Mouse (Mus musculus): ENCODE results near the gene Tigd4. TPM values are rescaled to one million over a fixed set of nuclear protein-coding genes. Genes with fewer than 3 reads are reported as not detected.

Tigd4 gene
- total RNA-seq, 2 experiments from 2014 or later: not detected

DNA sequence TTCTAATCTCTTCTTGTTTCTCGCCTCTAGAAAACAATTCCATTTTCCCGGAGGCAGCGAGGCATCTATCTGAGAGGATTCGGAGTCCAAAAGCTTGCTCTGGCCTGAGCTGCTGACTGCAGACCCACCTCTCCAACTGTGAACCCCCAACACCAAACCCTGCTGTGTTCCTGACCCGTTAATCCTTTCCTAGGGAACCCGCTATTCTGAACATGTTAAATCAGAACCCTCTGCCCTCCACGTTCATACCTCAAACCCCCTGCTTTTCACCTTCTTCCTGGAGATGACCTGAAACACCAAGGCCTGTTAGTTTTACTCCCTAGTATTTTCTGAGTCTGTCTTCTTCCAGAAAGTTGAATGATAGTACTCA is 22.5 kb downstream of the Tigd4 start:
- no peak overlapping the region for H3K4me3 ChIP-seq
- DNase-seq (ENCODE audit: extremely low spot score in 1 of 2, low spot score in 2 of 2): no peak
- no peak for TF ChIP-seq CTCF (IDR thresholded peaks at IDR 0.05)
- H3K27ac ChIP-seq: no peak overlapping the region
- intact Hi-C loops (cut with DNase I): loop anchor here (1.0 to 5.0 kb wide), 3 partner anchors 76 to 291 kb away; no protein-coding TSS in a partner anchor

DNA sequence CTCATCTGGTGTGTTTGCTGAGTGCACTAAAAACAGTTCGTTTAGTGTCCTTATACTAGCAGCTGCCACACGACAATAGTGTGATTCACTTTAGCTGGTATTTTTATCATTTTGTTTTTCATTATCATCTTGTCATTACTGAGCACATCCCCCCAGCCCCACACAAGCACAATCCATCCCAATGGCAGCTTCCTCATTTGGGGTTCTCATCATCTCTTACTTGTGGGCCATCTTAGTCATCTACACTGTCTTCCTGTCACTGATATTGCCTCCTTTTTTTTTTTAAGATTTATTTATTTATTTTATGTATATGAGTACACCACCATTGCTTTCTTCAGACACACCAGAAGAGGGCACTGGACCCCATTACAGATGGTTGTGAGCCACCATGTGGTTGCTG is 25.3 kb downstream of the Tigd4 start:
- TF ChIP-seq CTCF (IDR thresholded peaks at IDR 0.05): no peak
- Histone ChIP-seq H3K4me3 (no peak overlapping the region), H3K27ac (no peak overlapping the region)
- intact Hi-C loops (cut with DNase I): loop anchor here (5.0 kb wide), 2 partner anchors 74 to 289 kb away; no protein-coding TSS in a partner anchor
- DNase-seq (ENCODE audit: extremely low spot score in 1 of 2, low spot score in 2 of 2): no peak

DNA sequence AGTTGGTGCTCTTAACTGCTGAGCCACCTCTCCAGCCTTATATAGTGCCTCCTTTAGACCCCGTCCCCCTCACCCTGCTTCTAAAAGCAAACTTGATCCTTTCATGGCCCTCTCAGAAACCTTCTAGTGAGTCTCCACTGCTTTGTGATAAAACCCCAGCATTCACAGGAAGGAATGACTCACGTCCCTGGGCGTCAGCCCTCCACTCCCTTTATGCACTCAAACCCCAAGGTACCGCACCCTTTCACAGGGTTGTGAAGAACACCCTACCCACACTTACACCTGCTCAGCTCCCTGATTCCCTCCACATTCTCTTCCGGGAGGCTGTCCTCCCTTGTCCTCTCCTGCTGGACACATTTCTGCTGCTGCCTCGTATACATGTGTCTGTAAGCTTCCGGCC is 25.7 kb downstream of the Tigd4 start:
- H3K4me3 ChIP-seq: no peak overlapping the region
- no peak overlapping the region for H3K27ac ChIP-seq
- no peak for TF ChIP-seq CTCF (IDR thresholded peaks at IDR 0.05)
- intact Hi-C loops (cut with DNase I): loop anchor here (5.0 kb wide), 2 partner anchors 73 to 288 kb away; no protein-coding TSS in a partner anchor
- no peak for DNase-seq (ENCODE audit: extremely low spot score in 1 of 2, low spot score in 2 of 2)

DNA sequence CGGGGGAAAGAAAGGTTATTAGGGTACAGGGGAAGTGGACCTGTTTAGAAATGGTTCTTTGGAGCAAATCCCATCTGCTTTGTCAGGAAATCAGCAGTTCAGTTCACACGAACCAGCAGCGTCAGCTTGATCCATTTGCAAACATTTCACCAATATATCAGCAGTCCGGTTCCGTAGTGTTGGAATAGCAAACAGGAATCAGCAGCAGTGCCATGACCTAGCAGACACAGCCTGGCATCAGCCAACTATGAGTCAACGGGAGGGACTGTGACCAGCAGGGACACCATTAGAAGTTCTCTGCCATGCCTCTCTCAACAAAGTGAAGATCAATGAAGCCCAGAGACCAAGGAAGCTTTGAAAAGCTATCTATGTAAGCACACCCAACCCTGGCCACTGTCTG is 26.4 kb downstream of the Tigd4 start:
- intact Hi-C loops (cut with DNase I): loop anchor here (5.0 kb wide), 2 partner anchors 73 to 288 kb away; no protein-coding TSS in a partner anchor
- Histone ChIP-seq H3K4me3 (no peak overlapping the region), H3K27ac (no peak overlapping the region)
- no peak for TF ChIP-seq CTCF (IDR thresholded peaks at IDR 0.05)
- DNase-seq (ENCODE audit: extremely low spot score in 1 of 2, low spot score in 2 of 2): no peak

DNA sequence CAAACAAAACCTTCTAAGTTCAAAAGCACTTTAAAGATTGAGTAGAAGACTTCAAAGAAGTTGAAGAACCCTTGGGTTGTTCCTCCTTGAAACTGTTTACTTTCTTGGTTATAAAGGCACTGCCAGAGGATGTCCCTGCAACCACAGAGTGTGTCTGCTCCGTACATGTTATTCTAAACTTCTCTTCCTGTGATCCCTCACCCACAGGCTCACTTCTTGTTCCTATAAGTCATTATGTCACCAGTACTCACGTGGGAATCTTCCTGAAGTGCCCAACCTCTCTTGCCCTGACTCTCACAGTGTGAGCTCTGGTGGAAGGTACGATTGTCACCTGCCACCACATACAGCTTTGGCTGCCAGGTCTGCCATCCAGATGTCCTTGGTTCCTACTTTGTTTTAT is 28.7 kb downstream of the Tigd4 start:
- intact Hi-C loops (cut with DNase I): no loop called here
- no peak for DNase-seq (ENCODE audit: extremely low spot score in 1 of 2, low spot score in 2 of 2)
- H3K27ac ChIP-seq: no peak overlapping the region
- no peak for TF ChIP-seq CTCF (IDR thresholded peaks at IDR 0.05)
- no peak overlapping the region for H3K4me3 ChIP-seq

DNA sequence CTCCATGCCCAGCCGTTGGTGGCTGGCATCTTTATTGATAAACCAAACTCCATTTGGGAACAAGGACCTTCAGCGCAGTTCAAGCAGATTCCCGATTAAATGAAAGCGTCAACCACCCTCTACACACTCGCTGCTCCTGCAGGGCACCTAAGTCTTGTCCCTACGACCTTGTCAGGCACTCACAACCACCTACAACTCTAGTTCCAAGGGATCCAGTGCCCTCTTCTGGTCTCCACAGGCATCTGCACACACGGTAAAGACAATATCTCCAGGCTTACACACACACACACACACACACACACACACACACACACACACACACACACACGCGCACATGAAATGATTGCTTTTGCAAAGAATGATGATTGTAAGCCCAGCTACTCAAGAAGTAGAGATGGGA is 38.2 kb downstream of the Tigd4 start:
- no peak for DNase-seq (ENCODE audit: extremely low spot score in 1 of 2, low spot score in 2 of 2)
- TF ChIP-seq CTCF (IDR thresholded peaks at IDR 0.05): no peak
- Histone ChIP-seq H3K4me3 (no peak overlapping the region), H3K27ac (no peak overlapping the region)
- intact Hi-C loops (cut with DNase I): no loop called here

DNA sequence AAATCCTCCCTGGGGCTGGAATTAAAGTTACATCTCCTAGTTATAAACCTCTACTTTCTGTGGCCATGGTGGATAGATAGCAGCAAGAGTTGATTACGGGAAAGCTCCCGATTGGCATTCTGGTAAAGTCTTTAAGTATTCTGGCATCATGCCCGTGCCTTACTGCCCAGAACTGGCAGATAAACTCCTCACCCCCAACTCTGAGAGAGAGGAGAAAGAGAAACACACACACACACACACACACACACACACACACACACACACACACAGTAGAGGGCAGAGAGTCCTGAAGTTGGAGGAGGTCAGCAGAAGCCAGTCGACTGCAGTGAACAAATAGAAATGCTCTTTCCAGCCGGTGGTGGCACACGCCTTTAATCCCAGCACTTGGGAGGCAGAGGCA is 43.7 kb downstream of the Tigd4 start:
- intact Hi-C loops (cut with DNase I): no loop called here
- no peak for DNase-seq (ENCODE audit: extremely low spot score in 1 of 2, low spot score in 2 of 2)
- no peak for TF ChIP-seq CTCF (IDR thresholded peaks at IDR 0.05)
- Histone ChIP-seq H3K27ac (no peak overlapping the region), H3K4me3 (no peak overlapping the region)

DNA sequence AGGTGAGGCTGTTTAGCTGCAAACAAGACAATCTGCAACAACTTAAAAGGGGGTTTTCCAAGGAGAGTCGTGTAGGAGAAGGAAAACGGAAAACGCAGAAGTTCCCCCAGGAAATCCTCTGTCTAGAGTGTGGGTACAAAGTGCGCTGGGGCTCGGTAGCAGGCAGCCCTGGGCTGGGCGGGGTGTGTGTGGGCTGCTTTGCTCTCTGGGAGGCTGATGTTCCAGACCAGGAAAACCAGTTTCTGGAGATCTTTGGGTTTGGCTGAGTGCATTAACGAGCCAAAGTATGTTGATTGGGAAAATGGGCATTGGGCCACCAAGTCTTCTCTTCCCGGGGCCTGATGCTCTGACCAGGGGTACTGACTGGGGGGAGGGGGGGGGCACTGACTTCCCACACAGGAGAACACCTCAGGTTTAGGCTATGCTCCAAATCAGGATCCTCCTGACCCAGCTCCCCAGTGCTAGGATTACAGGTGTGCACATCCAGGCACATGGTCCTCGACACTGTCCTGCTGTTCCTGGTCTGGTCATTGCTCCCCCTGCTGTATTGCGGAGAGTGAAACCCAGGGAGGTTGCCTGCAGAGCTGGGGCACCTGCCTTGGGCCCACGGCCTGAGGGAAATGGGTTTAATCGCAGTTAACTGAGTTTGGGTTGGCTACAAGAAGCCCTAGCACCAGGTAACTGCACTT is 44.7 kb downstream of the Tigd4 start:
- Histone ChIP-seq H3K27ac (no peak overlapping the region), H3K4me3 (no peak overlapping the region)
- no peak for DNase-seq (ENCODE audit: extremely low spot score in 1 of 2, low spot score in 2 of 2)
- TF ChIP-seq CTCF (IDR thresholded peaks at IDR 0.05): no peak
- intact Hi-C loops (cut with DNase I): no loop called here

DNA sequence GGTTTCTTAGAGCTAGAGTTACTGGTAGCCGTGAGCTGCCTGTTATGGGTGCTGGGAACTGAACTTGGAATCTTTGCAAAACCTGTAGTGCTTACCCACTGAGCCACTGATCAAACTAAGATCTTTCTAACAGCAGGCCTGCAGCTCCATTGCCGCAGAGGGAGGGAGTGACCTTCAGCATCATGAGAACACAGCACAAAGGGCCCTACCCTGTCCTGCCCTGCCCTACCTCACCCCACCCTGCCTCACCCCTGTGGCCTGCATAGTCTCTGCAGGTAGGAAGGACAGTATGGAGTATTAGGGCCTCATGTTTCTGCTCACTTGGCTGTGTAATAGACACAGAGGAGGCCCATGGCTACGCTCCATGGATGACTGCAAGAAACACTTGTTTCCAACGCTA is 45.5 kb downstream of the Tigd4 start:
- no peak for DNase-seq (ENCODE audit: extremely low spot score in 1 of 2, low spot score in 2 of 2)
- no peak overlapping the region for H3K4me3 ChIP-seq
- no peak for TF ChIP-seq CTCF (IDR thresholded peaks at IDR 0.05)
- no peak overlapping the region for H3K27ac ChIP-seq
- intact Hi-C loops (cut with DNase I): no loop called here

DNA sequence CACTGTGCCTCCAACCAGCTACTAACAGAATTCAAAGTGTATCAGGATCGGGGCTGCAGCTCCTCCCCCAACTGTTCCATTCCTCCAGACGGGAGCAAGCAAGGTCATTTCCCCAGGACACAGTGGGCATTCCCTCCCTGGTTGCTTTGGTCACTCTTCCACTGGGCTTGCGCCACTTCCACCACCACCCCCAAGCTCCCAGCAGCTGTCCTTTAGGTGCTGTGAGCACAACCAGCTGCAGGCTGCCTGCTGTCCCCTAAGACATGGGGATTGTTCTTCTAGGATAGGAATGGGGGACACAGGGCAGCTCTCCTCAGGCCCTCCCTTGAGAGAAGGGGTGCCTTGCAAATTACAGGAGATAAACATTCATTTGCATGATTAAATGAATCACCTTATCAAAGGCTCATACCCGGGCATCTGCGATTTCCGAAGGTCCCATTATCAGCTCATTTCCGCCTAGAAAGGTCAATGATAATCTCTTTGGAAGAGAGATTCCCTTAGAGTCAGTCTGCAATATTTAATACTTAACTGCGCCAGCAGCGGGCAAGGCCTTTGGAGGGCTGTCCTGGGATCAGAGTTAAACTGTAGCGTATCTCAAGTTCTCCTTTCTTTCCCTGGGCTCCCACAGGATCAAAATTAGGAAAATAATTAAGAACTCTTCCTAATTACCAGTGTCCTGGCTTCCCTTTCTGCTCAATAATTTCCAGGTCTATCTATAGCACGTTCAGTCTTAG is 46.6 kb downstream of the Tigd4 start:
- no peak for TF ChIP-seq CTCF (IDR thresholded peaks at IDR 0.05)
- no peak overlapping the region for H3K27ac ChIP-seq
- no peak overlapping the region for H3K4me3 ChIP-seq
- intact Hi-C loops (cut with DNase I): no loop called here
- DNase-seq (ENCODE audit: extremely low spot score in 1 of 2, low spot score in 2 of 2): no peak

DNA sequence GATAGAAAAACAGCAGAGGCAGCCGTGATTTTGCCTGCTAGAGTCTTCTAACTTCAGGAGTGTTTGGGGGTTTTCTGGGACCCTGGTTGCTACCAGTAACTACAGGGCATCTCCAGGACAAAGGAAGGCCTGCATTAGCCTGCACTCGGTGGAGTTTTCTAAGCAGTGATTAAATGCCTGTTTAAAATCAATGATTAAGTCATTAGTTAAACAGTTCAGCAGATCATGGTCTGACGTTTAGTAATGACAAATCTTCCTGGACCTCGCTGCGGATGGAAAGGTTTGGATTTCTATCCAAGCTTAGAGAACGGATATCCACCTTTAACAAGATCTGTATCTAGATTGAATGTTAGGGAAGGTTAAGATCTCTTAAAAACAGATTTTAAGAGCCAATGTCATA is 47.2 kb downstream of the Tigd4 start:
- TF ChIP-seq CTCF (IDR thresholded peaks at IDR 0.05): no peak
- no peak for DNase-seq (ENCODE audit: extremely low spot score in 1 of 2, low spot score in 2 of 2)
- intact Hi-C loops (cut with DNase I): no loop called here
- H3K27ac ChIP-seq: no peak overlapping the region
- no peak overlapping the region for H3K4me3 ChIP-seq

DNA sequence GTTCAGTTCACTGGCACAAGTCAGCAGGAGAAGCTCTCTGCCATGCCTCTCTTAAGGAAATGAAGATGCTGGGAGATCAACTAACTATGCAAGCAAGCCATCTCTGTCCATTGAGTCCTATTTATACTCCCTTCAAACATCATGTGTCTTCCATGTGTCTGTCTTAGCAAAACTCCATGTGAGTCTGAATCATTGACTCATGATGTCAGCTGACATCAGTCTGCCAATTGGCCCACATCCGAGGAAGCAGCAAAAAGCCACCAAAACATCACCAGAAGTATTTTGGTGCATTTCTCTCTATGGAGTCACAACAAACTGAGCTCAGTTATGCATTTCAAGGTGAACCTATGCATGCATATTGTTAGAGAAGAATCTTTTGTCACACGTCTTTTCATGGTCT is 48.0 kb downstream of the Tigd4 start:
- Histone ChIP-seq H3K27ac (no peak overlapping the region), H3K4me3 (no peak overlapping the region)
- no peak for TF ChIP-seq CTCF (IDR thresholded peaks at IDR 0.05)
- intact Hi-C loops (cut with DNase I): no loop called here
- no peak for DNase-seq (ENCODE audit: extremely low spot score in 1 of 2, low spot score in 2 of 2)

DNA sequence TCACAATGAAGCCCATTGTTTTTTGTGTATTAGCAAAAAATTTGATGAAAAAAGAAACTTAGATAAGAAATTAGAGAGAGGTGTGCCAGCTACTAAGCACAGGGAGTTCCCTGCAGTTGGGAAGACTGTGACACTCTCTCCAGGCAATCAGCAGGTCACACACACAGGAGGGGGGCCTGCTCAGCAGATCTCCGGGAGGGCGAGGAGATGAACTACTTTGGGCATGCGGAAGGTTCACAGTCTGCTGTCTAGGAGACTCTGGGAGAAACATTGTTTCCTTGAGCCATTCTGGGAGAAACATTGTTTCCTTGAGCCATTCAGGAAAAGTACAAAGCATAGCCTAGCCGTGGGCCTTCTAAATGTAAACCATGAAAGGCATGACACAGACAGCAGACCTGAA is 49.6 kb downstream of the Tigd4 start:
- no peak for DNase-seq (ENCODE audit: extremely low spot score in 1 of 2, low spot score in 2 of 2)
- no peak overlapping the region for H3K27ac ChIP-seq
- TF ChIP-seq CTCF (IDR thresholded peaks at IDR 0.05): no peak
- no peak overlapping the region for H3K4me3 ChIP-seq
- intact Hi-C loops (cut with DNase I): no loop called here
